Mouse (Mus musculus) kidney, postnatal 0 days (tissue): ENCODE results near the gene Arhgef28. TPM values are rescaled to one million over a fixed set of nuclear protein-coding genes. Genes with fewer than 3 reads are reported as not detected.

ENCODE experiments used
- ATAC-seq: fragments of 200-750 bp; cut with Nextera tagmentation; replicated peaks from 2 replicates; pipeline ENCODE4 v1.8.0; 2017; ENCODE audit warnings: low read depth, moderate number of reproducible peaks, moderate TSS enrichment, moderate library complexity; ENCODE audit not compliant: low FRiP score
- DNase-seq: peaks from one replicate; pipeline ENCODE4 v3.0.0-alpha.2; 2016; ENCODE audit warnings: low spot score
- H3K27ac ChIP-seq: fragments of 300-500 bp; sonication (generic); 2 replicates; pipeline ENCODE4 v1.5.1; 2014; ENCODE audit warnings: mild to moderate bottlenecking
- H3K27me3 ChIP-seq: fragments of 300-500 bp; sonication (generic); 2 replicates; pipeline ENCODE4 v1.6.1; 2014; ENCODE audit warnings: low read length, mixed read lengths; ENCODE audit not compliant: insufficient read depth
- H3K36me3 ChIP-seq: fragments of 300-500 bp; sonication (generic); 2 replicates; pipeline ENCODE4 v1.6.1; 2014; ENCODE audit warnings: low read length, mixed read lengths; ENCODE audit not compliant: insufficient read depth
- H3K4me1 ChIP-seq: fragments of 300-500 bp; sonication (generic); replicated peaks from 2 replicates; pipeline ENCODE4 v1.6.1; 2014; ENCODE audit warnings: antibody characterized with exemption, low read length, mixed read lengths; ENCODE audit not compliant: insufficient read depth
- H3K4me2 ChIP-seq: fragments of 300-500 bp; sonication (generic); 2 replicates; pipeline ENCODE4 v1.6.1; 2014; ENCODE audit warnings: mild to moderate bottlenecking, low read length, moderate library complexity, mixed read lengths
- H3K4me3 ChIP-seq: fragments of 300-500 bp; sonication (generic); replicated peaks from 2 replicates; pipeline ENCODE4 v1.5.1; 2014; ENCODE audit warnings: low read depth, low read length
- H3K9ac ChIP-seq: fragments of 300-500 bp; sonication (generic); 2 replicates; pipeline ENCODE4 v1.6.1; 2014; ENCODE audit warnings: low read depth, low read length
- H3K9me3 ChIP-seq: fragments of 300-500 bp; sonication (generic); replicated peaks from 2 replicates; pipeline ENCODE4 v1.6.1; 2016; ENCODE audit warnings: low read length, inconsistent platforms, mixed read lengths
- CTCF ChIP-seq: IDR thresholded peaks from 2 replicates; pipeline ENCODE4 v1.5.1; 2016; ENCODE audit warnings: antibody characterized with exemption, low read depth, mild to moderate bottlenecking, moderate library complexity
- WGBS: fragments of 180-500 bp; shearing (Covaris S2); extraction: QIAGEN DNeasy Blood & Tissue Kit; methylation state at CpG from one replicate; pipeline ENCODE4 v1.1.7; 2014; 5-methylcytosine and 5-hydroxymethylcytosine counted together
- polyA plus RNA-seq: library from polyadenylated mRNA; unstranded; fragments of >200 nt; fragmentation: Nextera tagmentation; extraction: Ambion mirVana; gene quantifications from 2 replicates; pipeline ENCODE4 v1.2.1, GENCODE M21; 2015

Arhgef28 gene
- polyA plus RNA-seq, 1 experiment from 2014 or later = 58.3 TPM

GRCm38 (mm10) chr13:97899604-97900379, 306.4 kb downstream of the Arhgef28 start:
- H3K4me2 ChIP-seq = no peak overlapping the region
- H3K9me3 ChIP-seq = no peaks in the 10 kb centered on the region
- ATAC-seq (no peak), DNase-seq (no peak)
- TF ChIP-seq CTCF = no peak
- H3K9ac ChIP-seq = no peak overlapping the region
- H3K36me3 ChIP-seq = 0 out of 2 replicates have a peak, but pooled peaks cover 8% of the 10 kb centered on the region
- no peak overlapping the region for H3K4me3 ChIP-seq
- no peak overlapping the region for H3K27ac ChIP-seq
- H3K4me1 ChIP-seq = 0 out of 2 replicates have a peak, but pooled peaks cover under 1% of the 10 kb centered on the region
- no peaks in the 10 kb centered on the region for H3K27me3 ChIP-seq
- 80% methylated on average over 14 of the region's 14 CpGs for WGBS

DNA sequence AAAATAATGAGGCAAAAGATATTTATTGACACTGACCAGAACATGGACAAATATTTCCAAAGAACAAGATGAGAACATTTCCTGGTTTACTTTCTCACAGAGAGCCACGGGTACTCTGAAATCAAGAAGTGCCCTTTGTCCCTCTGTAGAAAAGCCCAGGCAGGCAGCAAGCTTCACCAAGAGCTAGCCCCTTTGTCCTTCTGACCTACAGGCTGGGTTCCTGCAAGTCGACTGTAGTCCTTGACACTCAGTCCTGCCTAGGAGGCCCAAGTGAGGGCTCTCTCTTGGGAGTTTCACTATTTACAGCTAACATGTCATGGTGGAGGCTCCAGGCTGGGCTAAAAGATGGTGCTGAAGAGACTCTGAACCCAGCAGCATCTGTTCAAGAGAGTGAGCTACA, 307.6 kb downstream of the Arhgef28 start:
- H3K4me1 ChIP-seq = peaks cover 3% of the 10 kb centered on the region; the same call in 1 of the 2 replicates
- H3K27ac ChIP-seq = no peak overlapping the region
- no peaks in the 10 kb centered on the region for H3K27me3 ChIP-seq
- no peak for ATAC-seq
- no peak for TF ChIP-seq CTCF
- 57% methylated on average over 2 of the region's 2 CpGs for WGBS
- no peak overlapping the region for H3K4me2 ChIP-seq
- 0 out of 2 replicates have a peak, but pooled peaks cover 8% of the 10 kb centered on the region for H3K36me3 ChIP-seq
- no peak overlapping the region for H3K4me3 ChIP-seq
- H3K9me3 ChIP-seq = no peaks in the 10 kb centered on the region
- H3K9ac ChIP-seq = no peak overlapping the region
- DNase-seq = no peak

DNA sequence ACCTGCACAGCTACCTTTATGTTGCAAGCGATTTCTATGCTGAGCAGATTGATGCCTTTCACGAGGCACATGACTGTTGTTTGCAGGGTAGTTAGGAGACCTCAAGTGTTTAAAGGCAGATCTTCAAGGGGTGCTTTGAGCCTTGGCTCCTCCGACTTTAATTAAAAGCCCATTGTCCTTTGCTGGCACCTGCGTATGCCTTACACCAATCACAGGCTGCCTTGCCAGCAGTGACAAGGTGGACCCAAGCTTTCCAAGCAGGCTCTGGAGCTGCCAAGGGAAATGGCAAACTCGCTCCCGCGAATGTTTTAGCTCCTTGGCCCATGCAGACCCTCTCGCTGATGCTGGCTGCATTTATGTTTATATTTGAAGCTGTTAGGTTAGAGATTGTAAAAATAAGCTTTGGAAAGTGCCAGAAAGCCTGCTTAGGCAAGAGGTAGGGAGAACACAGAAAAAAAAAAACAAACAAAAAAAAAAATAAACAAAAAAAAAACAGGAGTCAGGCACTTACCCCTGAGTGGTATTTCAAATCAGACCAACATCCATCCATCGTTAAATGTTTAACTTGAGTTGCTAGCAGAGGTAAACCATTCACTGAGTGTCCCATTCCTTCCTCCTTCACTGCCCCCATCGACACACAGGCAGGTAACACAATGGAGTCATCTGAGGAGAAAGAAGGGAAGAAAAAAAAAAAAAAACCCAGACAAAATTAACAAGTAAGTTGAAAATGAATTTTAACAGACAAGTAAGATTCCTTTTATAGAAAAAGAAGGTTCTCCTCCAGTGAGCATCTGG, 313.0 kb downstream of the Arhgef28 start:
- peaks cover 3% of the 10 kb centered on the region; the same call in 1 of the 2 replicates for H3K4me1 ChIP-seq
- TF ChIP-seq CTCF = no peak
- no peak for DNase-seq
- no peaks in the 10 kb centered on the region for H3K9me3 ChIP-seq
- H3K4me3 ChIP-seq = no peak overlapping the region
- 28% methylated on average over 10 of the region's 10 CpGs for WGBS
- ATAC-seq = no peak
- H3K27me3 ChIP-seq = no peaks in the 10 kb centered on the region
- peak overlapping the region; percentile 74 for H3K27ac ChIP-seq
- H3K4me2 ChIP-seq = no peak overlapping the region
- no peak overlapping the region for H3K9ac ChIP-seq
- H3K36me3 ChIP-seq = no peaks in the 10 kb centered on the region

DNA sequence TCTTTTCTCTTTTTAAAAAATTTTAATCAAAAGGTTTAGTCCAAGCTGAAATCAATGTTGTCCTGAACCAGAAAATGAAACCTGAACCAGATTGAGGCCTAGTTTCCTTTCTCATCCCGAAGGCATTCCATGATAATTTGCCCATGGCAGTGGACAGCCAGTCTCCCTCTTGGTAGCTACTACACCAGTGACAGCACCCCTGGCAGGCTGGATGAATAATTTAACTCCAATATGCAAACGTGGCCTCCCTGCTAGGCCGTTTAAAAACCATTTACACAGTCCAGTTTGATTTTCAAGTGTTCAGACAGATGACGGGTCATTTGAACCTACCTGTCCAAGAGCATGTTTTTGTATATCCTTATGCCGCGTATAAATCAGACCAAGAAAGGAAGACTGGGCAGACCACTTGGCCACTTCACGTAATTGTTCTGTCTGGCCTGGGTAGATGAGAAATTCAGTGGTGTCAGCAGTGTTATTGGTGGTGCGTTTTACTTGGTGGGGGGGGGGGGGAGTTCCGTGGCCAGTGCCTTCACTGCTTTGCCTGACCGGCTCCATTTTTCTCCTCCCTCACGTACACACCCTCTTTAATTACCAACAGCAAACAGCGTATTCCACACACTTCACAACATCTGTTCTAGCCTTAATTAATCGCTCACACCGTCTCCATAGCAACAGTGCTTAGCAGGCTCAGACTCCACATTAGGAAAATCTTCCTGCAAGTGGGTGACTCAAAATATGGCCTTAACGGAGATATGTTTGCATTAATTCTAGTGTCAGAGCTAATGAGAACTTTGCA, 314.0 kb downstream of the Arhgef28 start:
- peak; percentile 58 for DNase-seq
- no peak for TF ChIP-seq CTCF

DNA sequence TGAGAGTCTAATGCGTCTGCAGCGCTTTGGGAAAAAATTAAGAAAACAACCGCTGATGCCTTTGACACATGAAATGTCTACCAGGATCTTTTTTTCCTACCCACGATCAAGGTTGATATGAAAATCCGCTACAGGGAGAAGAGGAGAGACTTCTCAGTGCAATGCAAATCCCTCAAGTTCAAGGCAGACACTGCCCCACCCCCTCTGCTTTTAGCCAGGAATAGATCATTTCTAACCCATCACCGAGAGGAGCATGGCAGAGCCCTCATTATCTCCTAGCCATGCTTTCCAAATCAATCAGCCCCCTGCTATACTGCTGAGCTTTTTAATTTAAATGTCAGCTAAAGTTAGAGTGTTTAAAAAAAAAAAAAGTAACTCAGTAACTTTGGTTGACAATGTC, 318.2 kb downstream of the Arhgef28 start:
- Histone ChIP-seq H3K4me3 (no peak overlapping the region), H3K4me2 (no peak overlapping the region), H3K9ac (no peak overlapping the region), H3K9me3 (no peaks in the 10 kb centered on the region), H3K36me3 (no peaks in the 10 kb centered on the region), H3K4me1 (peaks cover 4% of the 10 kb centered on the region; the same call in 1 of the 2 replicates), H3K27ac (no peak overlapping the region), H3K27me3 (no peaks in the 10 kb centered on the region)
- TF ChIP-seq CTCF = no peak
- ATAC-seq (no peak), DNase-seq (no peak)
- whole genome bisulfite sequencing = 56% methylated on average over 6 of the region's 6 CpGs

More for the DNA sequence above, 314.0 kb downstream of the Arhgef28 start:
- 0 out of 2 replicates have a peak overlapping the region, but pooled peaks have one; percentile 74 for H3K27ac ChIP-seq
- H3K4me2 ChIP-seq = 0 out of 2 replicates have a peak overlapping the region, but pooled peaks have one; percentile 4
- ATAC-seq = no peak
- no peaks in the 10 kb centered on the region for H3K9me3 ChIP-seq
- 36% methylated on average over 15 of the region's 15 CpGs for WGBS
- no peak overlapping the region for H3K4me3 ChIP-seq
- no peak overlapping the region for H3K9ac ChIP-seq
- peaks cover 6% of the 10 kb centered on the region; the same call in 1 of the 2 replicates for H3K4me1 ChIP-seq
- H3K36me3 ChIP-seq = no peaks in the 10 kb centered on the region
- H3K27me3 ChIP-seq = no peaks in the 10 kb centered on the region
